Mouse (Mus musculus) forebrain, postnatal 0 days (tissue): ENCODE measurements at regions not wholly inside any gene's neighbourhood (a gene's known extent, or its start where the extent isn't known, plus 50 kb on each side); places are given as distances from the start of the nearest gene placed in this dataset.
"Not testable (repeated sequence)": the region's sequence is repeated elsewhere in the genome, so short reads cannot be mapped to it uniquely, and the experiment has no call there.

ENCODE experiments used
- ATAC-seq: fragments of 200-750 bp; cut with Nextera tagmentation; 2 replicates; pipeline ENCODE4 v1.8.0; 2017; ENCODE audit warnings: mild to moderate bottlenecking, moderate library complexity
- DNase-seq: peaks from one replicate; pipeline ENCODE4 v3.0.0-alpha.2; 2015
- H3K27ac ChIP-seq: fragments of 300-500 bp; sonication (generic); 2 replicates; pipeline ENCODE4 v1.5.1; 2014; ENCODE audit warnings: low read depth, mild to moderate bottlenecking, antibody characterized with exemption, low read length, moderate library complexity, mixed read lengths
- H3K27me3 ChIP-seq: fragments of 300-500 bp; sonication (generic); 2 replicates; pipeline ENCODE4 v1.6.1; 2014; ENCODE audit warnings: mild to moderate bottlenecking, low read length, mixed read lengths; ENCODE audit not compliant: insufficient read depth
- H3K36me3 ChIP-seq: fragments of 300-500 bp; sonication (generic); 2 replicates; pipeline ENCODE4 v1.6.1; 2014; ENCODE audit warnings: mild to moderate bottlenecking, moderate library complexity; ENCODE audit not compliant: insufficient read depth
- H3K4me1 ChIP-seq: fragments of 300-500 bp; sonication (generic); 2 replicates; pipeline ENCODE4 v1.6.1; 2014; ENCODE audit warnings: antibody characterized with exemption; ENCODE audit not compliant: insufficient read depth
- H3K4me2 ChIP-seq: fragments of 300-500 bp; sonication (generic); 2 replicates; pipeline ENCODE4 v1.6.1; 2014; ENCODE audit warnings: low read depth, mild to moderate bottlenecking, moderate library complexity
- H3K4me3 ChIP-seq: fragments of 300-500 bp; sonication (generic); 2 replicates; pipeline ENCODE4 v1.5.1; 2014; ENCODE audit warnings: low read depth, low read length, mixed read lengths
- H3K9ac ChIP-seq: fragments of 300-500 bp; sonication (generic); 2 replicates; pipeline ENCODE4 v1.6.1; 2014; ENCODE audit warnings: mild to moderate bottlenecking
- H3K9me3 ChIP-seq: fragments of 300-500 bp; sonication (generic); 2 replicates; pipeline ENCODE4 v1.6.1; 2016; ENCODE audit warnings: low read length
- CTCF ChIP-seq: sonication (generic); IDR thresholded peaks from 2 replicates; pipeline ENCODE4 v1.5.1; 2016; ENCODE audit warnings: antibody characterized with exemption, control low read depth, low read depth
- WGBS: fragments of 180-500 bp; shearing (Covaris S2); extraction: QIAGEN DNeasy Blood & Tissue Kit; methylation state at CpG from one replicate; pipeline ENCODE4 v1.1.7; 2014; 5-methylcytosine and 5-hydroxymethylcytosine counted together

- Histone ChIP-seq H3K27me3 (no peaks in the 10 kb centered on the region), H3K9me3 (peaks cover 19% of the 10 kb centered on the region; the same call in 1 of the 2 replicates), H3K4me2 (no peak overlapping the region), H3K27ac (no peak overlapping the region), H3K9ac (no peak overlapping the region), H3K4me1 (no peaks in the 10 kb centered on the region), H3K36me3 (no peaks in the 10 kb centered on the region), H3K4me3 (no peak overlapping the region)
- no peak for TF ChIP-seq CTCF
- ATAC-seq = no peak
- WGBS = 83% methylated on average over 6 of the region's 6 CpGs
- DNase-seq = no peak
Observed at GRCm38 (mm10) chr14:19327321-19327720, 91.4 kb downstream of the Gm21738 start.

GRCm38 (mm10) chr14:19311614-19312013 lies 107.1 kb downstream of the Gm21738 start:
- H3K9me3 ChIP-seq = peaks cover 8% of the 10 kb centered on the region; the same call in 1 of the 2 replicates
- no peak for TF ChIP-seq CTCF
- H3K27ac ChIP-seq = no peak overlapping the region
- H3K4me3 ChIP-seq = no peak overlapping the region
- no peaks in the 10 kb centered on the region for H3K36me3 ChIP-seq
- H3K4me1 ChIP-seq = no peaks in the 10 kb centered on the region
- WGBS = 82% methylated on average over 21 of the region's 21 CpGs
- H3K4me2 ChIP-seq = no peak overlapping the region
- DNase-seq = no peak
- no peak for ATAC-seq
- no peak overlapping the region for H3K9ac ChIP-seq
- H3K27me3 ChIP-seq = no peaks in the 10 kb centered on the region

GRCm38 (mm10) chr14:19302859-19303258 lies 115.9 kb downstream of the Gm21738 start:
- not testable (repeated sequence) for DNase-seq, H3K4me1 ChIP-seq, H3K27me3 ChIP-seq, H3K27ac ChIP-seq, H3K9ac ChIP-seq, H3K4me3 ChIP-seq, H3K9me3 ChIP-seq, ATAC-seq, H3K4me2 ChIP-seq, H3K36me3 ChIP-seq
- 59% methylated on average over 4 of the region's 4 CpGs for WGBS

- no peak for ATAC-seq
- Histone ChIP-seq H3K4me3 (no peak overlapping the region), H3K36me3 (no peaks in the 10 kb centered on the region), H3K4me1 (no peaks in the 10 kb centered on the region), H3K9me3 (peaks cover 11% of the 10 kb centered on the region; the same call in 1 of the 2 replicates), H3K27ac (no peak overlapping the region), H3K4me2 (no peak overlapping the region), H3K9ac (no peak overlapping the region), H3K27me3 (no peaks in the 10 kb centered on the region)
- no peak for DNase-seq
- 96% methylated on average over 1 of the region's 1 CpGs for WGBS
- no peak for TF ChIP-seq CTCF
Observed at GRCm38 (mm10) chr14:19279096-19279495, 139.6 kb downstream of the Gm21738 start.

GRCm38 (mm10) chr14:19277777-19278385 lies 140.8 kb downstream of the Gm21738 start:
- H3K4me3 ChIP-seq = no peak overlapping the region
- no peaks in the 10 kb centered on the region for H3K36me3 ChIP-seq
- no peak overlapping the region for H3K4me2 ChIP-seq
- no peak for TF ChIP-seq CTCF
- H3K27ac ChIP-seq = no peak overlapping the region
- 58% methylated on average over 4 of the region's 4 CpGs for WGBS
- peak; percentile 38; the same call in 1 of the 2 replicates for ATAC-seq
- no peak overlapping the region for H3K9ac ChIP-seq
- H3K4me1 ChIP-seq = no peaks in the 10 kb centered on the region
- H3K9me3 ChIP-seq = peaks cover 16% of the 10 kb centered on the region; the same call in 1 of the 2 replicates
- peak; percentile 93 for DNase-seq
- H3K27me3 ChIP-seq = no peaks in the 10 kb centered on the region
